Mouse (Mus musculus) limb, embryonic 11.5 days (tissue): ENCODE data around the gene Lrfn1. TPM values are rescaled to one million over a fixed set of nuclear protein-coding genes. Genes with fewer than 3 reads are reported as not detected.
"Not testable (repeated sequence)": the region's sequence is repeated elsewhere in the genome, so short reads cannot be mapped to it uniquely, and the experiment has no call there.

Source experiments
- ATAC-seq: fragments of 200-750 bp; cut with Nextera tagmentation; 2 replicates; pipeline ENCODE4 v1.8.0; 2017; ENCODE audit warnings: low read depth; ENCODE audit not compliant: insufficient number of reproducible peaks, low FRiP score, low TSS enrichment
- DNase-seq: peaks from one replicate; pipeline ENCODE4 v3.0.0-alpha.2; 2015; ENCODE audit warnings: low spot score
- H3K27ac ChIP-seq: fragments of 300-500 bp; sonication (generic); replicated peaks from 2 replicates; pipeline ENCODE4 v1.5.1; 2014; ENCODE audit warnings: low read depth, mild to moderate bottlenecking, low read length
- H3K27me3 ChIP-seq: fragments of 300-500 bp; sonication (generic); 2 replicates; pipeline ENCODE4 v1.6.1; 2014; ENCODE audit warnings: mild to moderate bottlenecking, low read length, mixed read lengths; ENCODE audit not compliant: control insufficient read depth, insufficient read depth
- H3K36me3 ChIP-seq: fragments of 300-500 bp; sonication (generic); 2 replicates; pipeline ENCODE4 v1.6.1; 2014; ENCODE audit warnings: mild to moderate bottlenecking, low read length, moderate library complexity, mixed read lengths; ENCODE audit not compliant: control insufficient read depth, insufficient read depth
- H3K4me1 ChIP-seq: fragments of 300-500 bp; sonication (generic); 2 replicates; pipeline ENCODE4 v1.6.1; 2014; ENCODE audit warnings: low read length, mixed read lengths; ENCODE audit not compliant: control insufficient read depth, insufficient read depth
- H3K4me2 ChIP-seq: fragments of 300-500 bp; sonication (generic); 2 replicates; pipeline ENCODE4 v1.6.1; 2014; ENCODE audit warnings: low read depth, mild to moderate bottlenecking, moderate library complexity; ENCODE audit not compliant: severe bottlenecking
- H3K4me3 ChIP-seq: fragments of 300-500 bp; sonication (generic); 2 replicates; pipeline ENCODE4 v1.5.1; 2014; ENCODE audit warnings: low read depth, low read length
- H3K9ac ChIP-seq: fragments of 300-500 bp; sonication (generic); 2 replicates; pipeline ENCODE4 v1.6.1; 2014; ENCODE audit warnings: mild to moderate bottlenecking, low read length
- H3K9me3 ChIP-seq: fragments of 300-500 bp; sonication (generic); 2 replicates; pipeline ENCODE4 v1.6.1; 2016; ENCODE audit warnings: low read length; ENCODE audit not compliant: control insufficient read depth
- WGBS: fragments of 180-500 bp; shearing (Covaris S2); extraction: QIAGEN DNeasy Blood & Tissue Kit; methylation state at CpG from one replicate; pipeline ENCODE4 v1.1.7; 2014; 5-methylcytosine and 5-hydroxymethylcytosine counted together
- polyA plus RNA-seq: library from polyadenylated mRNA; unstranded; fragments of >200 nt; fragmentation: Nextera tagmentation; extraction: Ambion mirVana; gene quantifications from 2 replicates; pipeline ENCODE4 v1.2.1, GENCODE M21; 2014

Gene Lrfn1
- polyA plus RNA-seq, 1 experiment from 2014 or later: 5.8 TPM

DNA sequence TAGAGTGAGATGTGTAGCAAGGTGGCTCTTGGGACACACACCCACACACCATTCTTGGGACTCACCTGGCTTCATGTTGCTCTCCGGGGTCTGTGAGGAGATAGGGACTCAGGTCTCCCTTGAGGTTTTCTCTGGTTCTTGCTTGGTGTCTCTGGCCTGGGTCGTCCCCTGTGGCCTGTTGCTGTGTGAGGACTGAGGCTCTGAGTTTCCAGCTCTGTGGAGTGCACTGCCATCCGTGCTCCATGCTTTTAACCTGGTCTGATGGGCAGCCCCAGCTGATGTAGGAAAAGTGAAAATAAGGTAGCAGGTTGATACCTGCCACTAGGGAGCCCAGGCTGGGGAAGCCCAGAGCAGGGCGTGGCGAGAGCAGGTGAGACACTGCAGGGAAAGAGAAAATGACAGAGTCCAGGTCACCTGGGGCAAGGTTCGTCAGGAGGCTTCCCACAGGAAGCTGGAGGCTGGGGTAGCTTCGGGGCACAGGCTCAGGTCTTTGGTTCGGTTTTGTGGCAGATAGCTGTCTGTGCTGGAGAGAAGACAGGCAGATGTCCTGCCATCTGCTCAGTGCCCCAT lies 58.7 kb downstream of the Lrfn1 start, which contains the start of gene Ifnl2:
Ifnl2 (minus strand) TSS at position 51 of the 570 bp plus-strand sequence.
- H3K27me3 ChIP-seq, H3K9me3 ChIP-seq, DNase-seq, H3K4me1 ChIP-seq, H3K9ac ChIP-seq, H3K36me3 ChIP-seq, ATAC-seq, H3K4me3 ChIP-seq, H3K27ac ChIP-seq, H3K4me2 ChIP-seq: not testable (repeated sequence)
- 59% methylated on average over 8 of the region's 8 CpGs for WGBS

DNA sequence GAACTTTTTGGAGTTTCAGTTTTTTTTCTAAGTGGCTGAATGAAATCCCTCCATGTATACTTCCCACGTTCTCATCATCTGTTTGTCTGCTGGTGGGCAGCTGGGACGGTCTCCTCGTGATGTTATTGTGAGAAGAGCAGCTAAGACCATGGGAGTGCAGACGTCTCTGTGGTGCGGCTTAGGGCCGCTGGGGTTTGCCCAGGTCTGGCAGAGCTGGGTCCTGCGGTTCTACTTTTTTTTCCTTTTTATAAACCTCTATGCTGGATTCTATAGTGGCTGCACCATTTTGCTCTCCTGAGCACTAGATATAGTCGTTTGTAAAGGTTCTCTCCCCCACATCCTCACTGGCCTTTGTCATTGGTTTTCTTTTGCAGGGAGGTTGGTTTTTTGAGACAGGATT lies 59.7 kb downstream of the Lrfn1 start:
- WGBS: 78% methylated on average over 8 of the region's 8 CpGs
- Histone ChIP-seq H3K27ac (no peak overlapping the region), H3K4me3 (no peak overlapping the region), H3K9me3 (no peaks in the 10 kb centered on the region), H3K4me1 (no peaks in the 10 kb centered on the region), H3K9ac (no peak overlapping the region), H3K4me2 (no peak overlapping the region), H3K36me3 (no peaks in the 10 kb centered on the region), H3K27me3 (no peaks in the 10 kb centered on the region)
- no peak for DNase-seq
- ATAC-seq: no peak

Other genes starting within 250 kb of the Lrfn1 start
- 12.8 and 16.2 TPM in 2 replicates for gene Eid2, start 184.1 kb upstream of the Lrfn1 start, polyA plus RNA-seq
- gene Eid2b, start 174.2 kb upstream of the Lrfn1 start, polyA plus RNA-seq: 11.4 TPM in 2 replicates
- 0.41 TPM in 1 of 2 replicates, not detected in the other for gene Selenov, start 160.8 kb upstream of the Lrfn1 start, polyA plus RNA-seq
- gene Dll3, start 149.7 kb upstream of the Lrfn1 start, polyA plus RNA-seq: 2.7 and 4.3 TPM in 2 replicates
- 184 and 205 TPM in 2 replicates for gene Timm50, start 139.9 kb upstream of the Lrfn1 start, polyA plus RNA-seq
- gene Supt5, start 113.2 kb upstream of the Lrfn1 start, polyA plus RNA-seq: 89.0 and 94.7 TPM in 2 replicates
- 1,100 and 1,120 TPM in 2 replicates for gene Rps16, start 101.3 kb upstream of the Lrfn1 start, polyA plus RNA-seq
- 73.2 and 79.6 TPM in 2 replicates for gene Plekhg2, start 79.4 kb upstream of the Lrfn1 start, polyA plus RNA-seq
- 5.6 and 6.1 TPM in 2 replicates for gene Zfp36, start 71.7 kb upstream of the Lrfn1 start, polyA plus RNA-seq
- 51.5 and 53.5 TPM in 2 replicates for gene Med29, start 59.3 kb upstream of the Lrfn1 start, polyA plus RNA-seq
- gene Paf1, start 59.0 kb upstream of the Lrfn1 start, polyA plus RNA-seq: 83.5 and 94.9 TPM in 2 replicates
- 5.8 and 7.5 TPM in 2 replicates for gene Gmfg, start 14.5 kb upstream of the Lrfn1 start, polyA plus RNA-seq
- gene Ifnl2, start 58.5 kb downstream of the Lrfn1 start, polyA plus RNA-seq: not detected in 2 replicates
- not detected in 2 replicates for gene Ifnl3, start 70.9 kb downstream of the Lrfn1 start, polyA plus RNA-seq
- not detected in 2 replicates for gene Sycn, start 88.9 kb downstream of the Lrfn1 start, polyA plus RNA-seq
- not detected in 2 replicates for gene Nccrp1, start 95.3 kb downstream of the Lrfn1 start, polyA plus RNA-seq
- 37.5 and 37.6 TPM in 2 replicates for gene Samd4b, start 146.2 kb downstream of the Lrfn1 start, polyA plus RNA-seq
- gene Pak4, start 146.2 kb downstream of the Lrfn1 start, polyA plus RNA-seq: 37.4 and 44.5 TPM in 2 replicates
- gene Acp7, start 179.4 kb downstream of the Lrfn1 start, polyA plus RNA-seq: not detected in 2 replicates
- 5.9 and 6.2 TPM in 2 replicates for gene Fbxo27, start 240.9 kb downstream of the Lrfn1 start, polyA plus RNA-seq